Mouse (Mus musculus) cerebellum, postnatal 14 days (tissue): Measurements from ENCODE around the gene Tas2r130.
"Not testable (repeated sequence)": the region's sequence is repeated elsewhere in the genome, so short reads cannot be mapped to it uniquely, and the experiment has no call there.

Experiments
- DNase-seq, 2 experiments: peaks; one replicate each; pipeline ENCODE4 v3.0.0; 2021; ENCODE audit warnings: mixed read lengths in 2 of 2

Tas2r130 gene

GRCm38 (mm10) chr6:131630812-131631211 lies at the start of gene Tas2r130:
Tas2r130 (minus strand) TSS chr6:131630912.
- DNase-seq: no peak

- DNase-seq: no peak
Observed at GRCm38 (mm10) chr6:131678786-131679185, 48.1 kb upstream of the Tas2r130 start, which contains the start of gene Tas2r106. Tas2r106 (minus strand) TSS chr6:131678886.

GRCm38 (mm10) chr6:131660049-131660448 lies 29.3 kb upstream of the Tas2r130 start, which contains the start of gene Tas2r107:
Tas2r107 (minus strand) TSS chr6:131660149.
- DNase-seq: no peak

- DNase-seq: not testable (repeated sequence)
Observed at GRCm38 (mm10) chr6:131609956-131610355, 20.8 kb downstream of the Tas2r130 start.

- no peak for DNase-seq
Observed at GRCm38 (mm10) chr6:131604821-131605220, 25.9 kb downstream of the Tas2r130 start.
